Mouse (Mus musculus): ENCODE measurements around the gene Ghrhr. TPM values are rescaled to one million over a fixed set of nuclear protein-coding genes. Genes with fewer than 3 reads are reported as not detected.

Ghrhr gene
- polyA plus RNA-seq, 1 experiment: not detected

GRCm38 (mm10) chr6:55410977-55411376, 34.9 kb downstream of the Ghrhr start:
- 65% methylated on average over 5 of the region's 5 CpGs for WGBS
- TF ChIP-seq CTCF (IDR thresholded peaks at IDR 0.05; ENCODE audit: insufficient read depth, low read depth, low read length): no peak
- no peak for TF ChIP-seq POLR2A (IDR thresholded peaks at IDR 0.05; ENCODE audit: insufficient read depth, low read depth, low read length)
- Histone ChIP-seq H3K27ac (ENCODE audit: insufficient read depth, low read depth, low read length) (peak overlapping the region; percentile 57; the same call in 1 of the 2 replicates), H3K4me1 (ENCODE audit: control insufficient read depth, insufficient read depth, low read length) (peaks cover 17% of the 10 kb centered on the region), H3K4me3 (ENCODE audit: insufficient read depth, low read depth, low read length) (no peak overlapping the region)

GRCm38 (mm10) chr6:55416202-55416601, 40.1 kb downstream of the Ghrhr start:
- TF ChIP-seq POLR2A (IDR thresholded peaks at IDR 0.05; ENCODE audit: insufficient read depth, low read depth, low read length) (no peak), CTCF (IDR thresholded peaks at IDR 0.05; ENCODE audit: insufficient read depth, low read depth, low read length) (no peak)
- Histone ChIP-seq H3K4me3 (ENCODE audit: insufficient read depth, low read depth, low read length) (no peak overlapping the region), H3K27ac (ENCODE audit: insufficient read depth, low read depth, low read length) (no peak overlapping the region), H3K4me1 (ENCODE audit: control insufficient read depth, insufficient read depth, low read length) (peaks cover 13% of the 10 kb centered on the region)
- WGBS: 58% methylated on average over 5 of the region's 5 CpGs

GRCm38 (mm10) chr6:55418746-55419410, 42.8 kb downstream of the Ghrhr start:
- Histone ChIP-seq H3K27ac (ENCODE audit: insufficient read depth, low read depth, low read length) (no peak overlapping the region), H3K4me3 (ENCODE audit: insufficient read depth, low read depth, low read length) (no peak overlapping the region), H3K4me1 (ENCODE audit: control insufficient read depth, insufficient read depth, low read length) (peaks cover 17% of the 10 kb centered on the region)
- no peak for TF ChIP-seq POLR2A (IDR thresholded peaks at IDR 0.05; ENCODE audit: insufficient read depth, low read depth, low read length)
- TF ChIP-seq CTCF (IDR thresholded peaks at IDR 0.05; ENCODE audit: insufficient read depth, low read depth, low read length): no peak
- WGBS: 62% methylated on average over 2 of the region's 2 CpGs

- Histone ChIP-seq H3K4me3 (ENCODE audit: insufficient read depth, low read depth, low read length) (no peak overlapping the region), H3K4me1 (ENCODE audit: control insufficient read depth, insufficient read depth, low read length) (peaks cover 17% of the 10 kb centered on the region), H3K27ac (ENCODE audit: insufficient read depth, low read depth, low read length) (peak overlapping the region; percentile 60)
- 84% methylated on average over 3 of the region's 3 CpGs for WGBS
- TF ChIP-seq POLR2A (IDR thresholded peaks at IDR 0.05; ENCODE audit: insufficient read depth, low read depth, low read length) (no peak), CTCF (IDR thresholded peaks at IDR 0.05; ENCODE audit: insufficient read depth, low read depth, low read length) (no peak)
These were observed 44.3 kb downstream of the Ghrhr start for GRCm38 (mm10) chr6:55420411-55420810.

GRCm38 (mm10) chr6:55420869-55421361, 44.8 kb downstream of the Ghrhr start:
- 12% methylated on average over 1 of the region's 1 CpGs for WGBS
- Histone ChIP-seq H3K4me1 (ENCODE audit: control insufficient read depth, insufficient read depth, low read length) (peaks cover 17% of the 10 kb centered on the region), H3K4me3 (ENCODE audit: insufficient read depth, low read depth, low read length) (no peak overlapping the region), H3K27ac (ENCODE audit: insufficient read depth, low read depth, low read length) (peak overlapping the region; percentile 60)
- TF ChIP-seq POLR2A (IDR thresholded peaks at IDR 0.05; ENCODE audit: insufficient read depth, low read depth, low read length) (no peak), CTCF (IDR thresholded peaks at IDR 0.05; ENCODE audit: insufficient read depth, low read depth, low read length) (no peak)

GRCm38 (mm10) chr6:55432121-55432520, 56.0 kb downstream of the Ghrhr start:
- H3K4me1 ChIP-seq (ENCODE audit: control insufficient read depth, insufficient read depth, low read length): peaks cover 19% of the 10 kb centered on the region
- H3K4me3 ChIP-seq (ENCODE audit: insufficient read depth, low read depth, low read length): no peak overlapping the region
- TF ChIP-seq CTCF (IDR thresholded peaks at IDR 0.05; ENCODE audit: insufficient read depth, low read depth, low read length) (no peak), POLR2A (IDR thresholded peaks at IDR 0.05; ENCODE audit: insufficient read depth, low read depth, low read length) (no peak)
- H3K27ac ChIP-seq (ENCODE audit: insufficient read depth, low read depth, low read length): no peak overlapping the region

- WGBS: 24% methylated on average over 3 of the region's 3 CpGs
- no peak for TF ChIP-seq CTCF (IDR thresholded peaks at IDR 0.05; ENCODE audit: insufficient read depth, low read depth, low read length)
- no peak for TF ChIP-seq POLR2A (IDR thresholded peaks at IDR 0.05; ENCODE audit: insufficient read depth, low read depth, low read length)
- H3K4me1 ChIP-seq (ENCODE audit: control insufficient read depth, insufficient read depth, low read length): peaks cover 27% of the 10 kb centered on the region
- H3K4me3 ChIP-seq (ENCODE audit: insufficient read depth, low read depth, low read length): no peak overlapping the region
- H3K27ac ChIP-seq (ENCODE audit: insufficient read depth, low read depth, low read length): peak overlapping the region; percentile 88
These were observed 58.3 kb downstream of the Ghrhr start for GRCm38 (mm10) chr6:55434360-55434759.

- WGBS: 28% methylated on average over 8 of the region's 8 CpGs
- no peak for TF ChIP-seq POLR2A (IDR thresholded peaks at IDR 0.05; ENCODE audit: insufficient read depth, low read depth, low read length)
- TF ChIP-seq CTCF (IDR thresholded peaks at IDR 0.05; ENCODE audit: insufficient read depth, low read depth, low read length): no peak
- peaks cover 28% of the 10 kb centered on the region for H3K4me1 ChIP-seq (ENCODE audit: control insufficient read depth, insufficient read depth, low read length)
These were observed 59.4 kb downstream of the Ghrhr start for GRCm38 (mm10) chr6:55435266-55436159.

GRCm38 (mm10) chr6:55437919-55438318, 61.8 kb downstream of the Ghrhr start:
- 31% methylated on average over 3 of the region's 3 CpGs for WGBS
- no peak for TF ChIP-seq POLR2A (IDR thresholded peaks at IDR 0.05; ENCODE audit: insufficient read depth, low read depth, low read length)
- no peak for TF ChIP-seq CTCF (IDR thresholded peaks at IDR 0.05; ENCODE audit: insufficient read depth, low read depth, low read length)
- Histone ChIP-seq H3K27ac (ENCODE audit: insufficient read depth, low read depth, low read length) (0 out of 2 replicates have a peak overlapping the region, but pooled peaks have one; percentile 3), H3K4me1 (ENCODE audit: control insufficient read depth, insufficient read depth, low read length) (peaks cover 31% of the 10 kb centered on the region), H3K4me3 (ENCODE audit: insufficient read depth, low read depth, low read length) (no peak overlapping the region)

More at GRCm38 (mm10) chr6:55435266-55436159, 59.4 kb downstream of the Ghrhr start:
- H3K4me3 ChIP-seq (ENCODE audit: insufficient read depth, low read depth, low read length): no peak overlapping the region
- H3K27ac ChIP-seq (ENCODE audit: insufficient read depth, low read depth, low read length): peak overlapping the region; percentile 88

Other genes with a start within 250 kb of the Ghrhr start
- not detected in 2 replicates for gene Crhr2, start 243.3 kb upstream of the Ghrhr start, polyA plus RNA-seq (2012; ENCODE audit: insufficient read depth, insufficient read length, low replicate concordance, missing spikeins)
- gene Inmt, start 201.3 kb upstream of the Ghrhr start, polyA plus RNA-seq (2012; ENCODE audit: insufficient read depth, insufficient read length, low replicate concordance, missing spikeins): not detected in 2 replicates
- gene Mindy4, start 172.9 kb upstream of the Ghrhr start, polyA plus RNA-seq (2012; ENCODE audit: insufficient read depth, insufficient read length, low replicate concordance, missing spikeins): not detected in 2 replicates
- not detected in 2 replicates for gene Aqp1, start 39.9 kb upstream of the Ghrhr start, polyA plus RNA-seq (2012; ENCODE audit: insufficient read depth, insufficient read length, low replicate concordance, missing spikeins)
- not detected in 2 replicates for gene Adcyap1r1, start 75.7 kb downstream of the Ghrhr start, polyA plus RNA-seq (2012; ENCODE audit: insufficient read depth, insufficient read length, low replicate concordance, missing spikeins)